Comparison of ENCODE assay signal across 11 mouse cellular contexts in the genomic region with DNA sequence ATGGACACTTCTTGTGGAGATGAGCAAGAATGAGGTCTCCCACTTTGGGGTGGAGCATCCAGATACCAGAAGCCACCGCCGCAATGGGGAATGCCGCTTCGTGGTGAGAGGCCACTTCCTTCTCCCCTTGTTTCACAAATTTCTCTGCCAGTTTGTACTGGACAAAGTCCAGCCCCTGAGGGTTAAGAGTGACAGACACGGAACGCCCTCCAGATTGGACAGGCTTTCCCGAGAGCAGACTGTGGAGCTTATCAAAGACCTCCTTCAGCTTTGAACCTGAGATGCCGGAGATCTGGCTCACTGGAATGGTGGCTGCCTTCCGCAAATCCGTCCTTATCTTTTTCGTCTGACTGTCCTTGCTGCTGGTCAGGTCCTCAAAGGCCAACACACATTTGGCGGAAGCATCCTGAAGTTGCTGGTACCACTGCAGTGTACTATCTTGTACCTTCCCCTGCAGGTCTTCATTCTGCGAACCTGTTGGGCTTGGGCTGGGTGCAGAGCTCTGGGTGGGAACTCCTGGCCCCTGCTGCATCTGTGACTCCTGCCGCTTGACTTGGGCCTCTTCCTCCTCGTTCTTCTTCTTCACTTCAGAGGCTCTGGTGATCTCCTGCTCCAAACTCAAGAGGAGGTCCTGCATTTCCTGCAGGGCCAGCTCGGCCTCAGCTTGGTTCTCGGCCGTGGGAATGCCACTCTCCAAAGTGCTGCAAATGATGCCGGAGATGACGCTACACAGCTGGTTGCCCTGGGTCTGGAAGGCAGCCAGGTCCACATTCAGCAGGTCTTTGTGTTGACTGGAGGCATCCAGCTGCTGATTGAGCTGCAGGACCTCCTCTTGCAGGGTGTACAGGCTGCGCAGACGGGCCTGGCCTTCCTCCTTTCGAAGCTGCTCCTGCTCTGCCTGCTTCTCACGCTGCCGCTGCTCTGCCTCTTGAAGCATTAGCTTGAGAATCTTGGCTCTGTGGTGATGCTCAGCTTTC. TPM values are rescaled to one million over a fixed set of nuclear protein-coding genes. Genes with fewer than 3 reads are reported as not detected.
DNase-seq lines count a peak whose midpoint lies in the region; ATAC-seq and TF ChIP-seq lines count a peak whose summit lies in the region.
"Had no signal": no experiment of that assay in that cellular context is flagged by ENCODE, and none has a peak within 500 bp of the region (broad histone marks: within the 10 kb centered on the region; RNA-seq: fewer than 3 reads in every experiment).

No protein-coding gene starts in this region.

- TF ChIP-seq CTCF in liver, embryonic 14.5 days (IDR thresholded peaks at IDR 0.05; ENCODE audit: low read depth), result no peak

- no peak overlapping the region for H3K4me2 ChIP-seq in heart, embryonic 11.5 days
- H3K4me2 ChIP-seq in liver, embryonic 14.5 days (ENCODE audit: low read depth), result peak overlapping the region; percentile 15; the same call in 1 of the 2 replicates
- H3K4me2 ChIP-seq in midbrain, embryonic 15.5 days, result no peak overlapping the region
- H3K4me2 ChIP-seq: hindbrain, embryonic 12.5 days; limb, embryonic 12.5 days; stomach, embryonic 15.5 days had no signal

- no peak overlapping the region for H3K27ac ChIP-seq in heart, embryonic 11.5 days (ENCODE audit: low read depth, low read length)
- H3K27ac ChIP-seq in liver, embryonic 14.5 days, result no peak overlapping the region
- no peak overlapping the region for H3K27ac ChIP-seq in midbrain, embryonic 15.5 days
- H3K27ac ChIP-seq: hindbrain, embryonic 12.5 days; limb, embryonic 12.5 days; stomach, embryonic 15.5 days had no signal

- no peak for DNase-seq in heart, postnatal 25 days (ENCODE audit: low spot score)
- peak; percentile 26 for DNase-seq in ZHBTc4 (ENCODE audit: low read depth, low spot score)
- no peak for DNase-seq in liver, embryonic 14.5 days (ENCODE audit: low read depth in 3 of 3, low spot score in 3 of 3)
- peak; percentile 48 for DNase-seq in naive thymus-derived CD4-positive, alpha-beta T cell, adult 2 months (ENCODE audit: low read depth)
- no peak for DNase-seq in adrenal gland, adult 18-20 months (ENCODE audit: low spot score in 2 of 2)
- no peak for DNase-seq in embryo, embryonic 11 days

- no peak overlapping the region for H3K9ac ChIP-seq in heart, embryonic 11.5 days (ENCODE audit: low read depth, low read length)
- no peak overlapping the region for H3K9ac ChIP-seq in liver, embryonic 14.5 days (replicated peaks)
- no peak overlapping the region for H3K9ac ChIP-seq in midbrain, embryonic 15.5 days
- H3K9ac ChIP-seq: hindbrain, embryonic 12.5 days; limb, embryonic 12.5 days; stomach, embryonic 15.5 days had no signal

- H3K36me3 ChIP-seq in heart, embryonic 11.5 days (ENCODE audit: control insufficient read depth, insufficient read depth, low read length), result no peaks in the 10 kb centered on the region
- H3K36me3 ChIP-seq in liver, embryonic 14.5 days (replicated peaks; ENCODE audit: control insufficient read depth, insufficient read depth, low read depth), result no peaks in the 10 kb centered on the region
- H3K36me3 ChIP-seq in midbrain, embryonic 15.5 days (replicated peaks), result no peaks in the 10 kb centered on the region
- H3K36me3 ChIP-seq: hindbrain, embryonic 12.5 days; limb, embryonic 12.5 days; stomach, embryonic 15.5 days had no signal

- WGBS in heart, embryonic 11.5 days (ENCODE audit: insufficient replicate concordance), result 58% methylated on average over 25 of the region's 25 CpGs
- 42% methylated on average over 25 of the region's 25 CpGs for WGBS in liver, embryonic 14.5 days (ENCODE audit: insufficient replicate concordance)
- 87% methylated on average over 25 of the region's 25 CpGs for WGBS in midbrain, embryonic 15.5 days

- H3K9me3 ChIP-seq in heart, embryonic 11.5 days (replicated peaks; ENCODE audit: control insufficient read depth, low read length), result no peaks in the 10 kb centered on the region
- no peaks in the 10 kb centered on the region for H3K9me3 ChIP-seq in liver, embryonic 14.5 days (ENCODE audit: control insufficient read depth, low read length)
- no peaks in the 10 kb centered on the region for H3K9me3 ChIP-seq in midbrain, embryonic 15.5 days
- H3K9me3 ChIP-seq: hindbrain, embryonic 12.5 days; limb, embryonic 12.5 days; stomach, embryonic 15.5 days had no signal

- no peaks in the 10 kb centered on the region for H3K27me3 ChIP-seq in heart, embryonic 11.5 days (ENCODE audit: control insufficient read depth, insufficient read depth, low read length)
- H3K27me3 ChIP-seq in liver, embryonic 14.5 days (ENCODE audit: control insufficient read depth, insufficient read depth, low read length), result no peaks in the 10 kb centered on the region
- H3K27me3 ChIP-seq in midbrain, embryonic 15.5 days (replicated peaks), result no peaks in the 10 kb centered on the region
- H3K27me3 ChIP-seq: hindbrain, embryonic 12.5 days; limb, embryonic 12.5 days; stomach, embryonic 15.5 days had no signal

- TF ChIP-seq EP300 in liver, embryonic 14.5 days (IDR thresholded peaks at IDR 0.05; ENCODE audit: low read depth), result no peak

- H3K4me1 ChIP-seq in heart, embryonic 11.5 days (ENCODE audit: control insufficient read depth, insufficient read depth, low read length), result no peaks in the 10 kb centered on the region
- peaks cover 0 to 2% of the 10 kb centered on the region in 2 experiments; a peak in 1 of 4 replicates for H3K4me1 ChIP-seq in liver, embryonic 14.5 days (replicated peaks; ENCODE audit: control insufficient read depth in 2 of 2, insufficient read depth in 2 of 2, low read length in 1 of 2)
- H3K4me1 ChIP-seq in midbrain, embryonic 15.5 days, result no peaks in the 10 kb centered on the region
- H3K4me1 ChIP-seq: hindbrain, embryonic 12.5 days; limb, embryonic 12.5 days; stomach, embryonic 15.5 days had no signal

- intact Hi-C loops in heart, postnatal 25 days (cut with DNase I), result no loop called here

- no peak overlapping the region for H3K4me3 ChIP-seq in heart, embryonic 11.5 days (ENCODE audit: low read depth, low read length)
- H3K4me3 ChIP-seq in liver, embryonic 14.5 days (ENCODE audit: insufficient read depth in 1 of 2, low read depth in 2 of 2, low read length in 2 of 2), result no peak overlapping the region
- no peak overlapping the region for H3K4me3 ChIP-seq in midbrain, embryonic 15.5 days
- H3K4me3 ChIP-seq: hindbrain, embryonic 12.5 days; limb, embryonic 12.5 days; stomach, embryonic 15.5 days had no signal

- 0 out of 2 replicates have a peak, but pooled peaks have one; percentile 35 for ATAC-seq in heart, embryonic 11.5 days (replicated peaks; ENCODE audit: insufficient number of reproducible peaks, low FRiP score, low TSS enrichment)
- no peak for ATAC-seq in liver, embryonic 14.5 days (ENCODE audit: insufficient read depth)
- no peak for ATAC-seq in midbrain, embryonic 15.5 days (replicated peaks)

RNA-seq across cellular contexts. Expression of gene Cul3, which starts 43.6 kb away (rescaled TPM):
- polyA plus RNA-seq in heart, embryonic 11.5 days (2014; fragmentation: Nextera tagmentation; extraction: Ambion mirVana), result 36.8 and 42.4 TPM in 2 replicates
- 100 to 1,000 TPM; 123 to 136 TPM for total RNA-seq in heart, postnatal 25 days (2021)
- polyA plus RNA-seq in liver, embryonic 14.5 days (2012; rRNA removed), result 9.7 and 25.8 TPM in 2 replicates
- polyA plus RNA-seq in liver, embryonic 14.5 days (2014; fragmentation: Nextera tagmentation; extraction: Ambion mirVana), result 22.9 and 28.0 TPM in 2 replicates
- total RNA-seq in adrenal gland, adult 18-20 months (2021), result 100 to 1,000 TPM; 121 to 125 TPM
- polyA plus RNA-seq in midbrain, embryonic 15.5 days (2015; fragmentation: Nextera tagmentation; extraction: Ambion mirVana), result 25.1 and 32.3 TPM in 2 replicates

Comparison
In these comparisons a context has a peak if more than half of its experiments do, and no peak if none do; other contexts are left out.
1. DNase-seq: peak in ZHBTc4 (single experiment) and naive thymus-derived CD4-positive, alpha-beta T cell, adult 2 months (single experiment); none in heart, postnatal 25 days (single experiment), liver, embryonic 14.5 days (0 of 3), adrenal gland, adult 18-20 months (0 of 2) and embryo, embryonic 11 days (single experiment).